Mouse (Mus musculus) lung, adult 2 months (tissue): Measurements from ENCODE around the gene Gpd2.

Experiments
- CTCF ChIP-seq: fragments of 200-500 bp; IDR thresholded peaks from 2 replicates; pipeline ENCODE4 v1.5.1; 2011; ENCODE audit warnings: mild to moderate bottlenecking, low read length, control low read depth; ENCODE audit not compliant: insufficient read depth
- POLR2A ChIP-seq: fragments of 200-500 bp; IDR thresholded peaks from 2 replicates; pipeline ENCODE4 v1.6.1; 2011; ENCODE audit warnings: low read depth, mild to moderate bottlenecking, control low read depth, low read length, borderline replicate concordance; ENCODE audit errors: extremely low read depth

DNA sequence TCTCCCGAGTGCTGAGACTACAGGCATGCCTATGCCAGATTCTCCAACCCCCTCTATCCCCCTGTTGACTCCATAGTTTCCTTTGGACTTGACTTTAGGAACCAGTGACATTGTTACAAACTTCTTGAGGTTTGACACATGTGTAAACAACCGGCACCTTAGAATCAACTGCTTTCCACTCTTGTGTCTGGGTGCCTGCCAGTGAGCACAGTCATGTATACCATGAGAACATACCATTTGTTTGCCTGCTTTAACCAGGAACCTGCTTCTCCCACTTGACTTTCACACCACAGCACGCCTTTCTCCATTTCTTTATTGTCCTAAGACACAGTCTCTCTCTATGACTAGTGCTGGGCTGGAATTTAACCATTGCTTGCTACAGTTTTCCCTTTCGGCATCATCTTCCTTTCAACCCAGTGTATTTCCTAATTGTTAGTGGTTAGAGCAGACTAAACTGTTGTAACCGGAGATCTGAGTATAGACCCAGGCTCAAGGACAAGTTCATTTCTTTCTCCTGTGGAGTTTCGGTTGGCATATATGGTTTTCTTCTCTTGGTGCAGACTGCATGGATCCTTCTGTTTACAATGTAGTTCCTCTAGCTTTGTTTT, 8.4 kb downstream of the Gpd2 start:
- no peak for TF ChIP-seq CTCF
- no peak for TF ChIP-seq POLR2A
